Mouse (Mus musculus): ENCODE measurements around the gene Kank1. TPM values are rescaled to one million over a fixed set of nuclear protein-coding genes. Genes with fewer than 3 reads are reported as not detected.
A peak's percentile ranks its signal among the peaks of the same experiment; 100 is the strongest.

The Kank1 gene
- polyA plus RNA-seq (2015; fragmentation: Nextera tagmentation; extraction: Ambion mirVana), result 17.0 and 18.8 TPM in 2 replicates

GRCm38 (mm10) chr19:25236596-25237491 lies at the start of gene Kank1:
TSS of gene Kank1 (plus strand) at chr19:25236975.
- H3K4me1 ChIP-seq (replicated peaks), result 0 out of 2 replicates have a peak, but pooled peaks cover 6% of the 10 kb centered on the region
- H3K9ac ChIP-seq, result peak within 1 kb of the TSS; percentile 73
- no peaks in the 10 kb centered on the region for H3K36me3 ChIP-seq
- H3K27me3 ChIP-seq (replicated peaks), result peaks cover 11% of the 10 kb centered on the region
- ATAC-seq, result peak; percentile 95
- peak within 1 kb of the TSS; percentile 96 for H3K4me2 ChIP-seq (replicated peaks)
- under 1% methylated on average over 76 of the region's 76 CpGs for WGBS
- peak within 1 kb of the TSS; percentile 76 for H3K4me3 ChIP-seq (replicated peaks)
- H3K9me3 ChIP-seq, result no peaks in the 10 kb centered on the region
- peak within 1 kb of the TSS; percentile 86 for H3K27ac ChIP-seq

DNA sequence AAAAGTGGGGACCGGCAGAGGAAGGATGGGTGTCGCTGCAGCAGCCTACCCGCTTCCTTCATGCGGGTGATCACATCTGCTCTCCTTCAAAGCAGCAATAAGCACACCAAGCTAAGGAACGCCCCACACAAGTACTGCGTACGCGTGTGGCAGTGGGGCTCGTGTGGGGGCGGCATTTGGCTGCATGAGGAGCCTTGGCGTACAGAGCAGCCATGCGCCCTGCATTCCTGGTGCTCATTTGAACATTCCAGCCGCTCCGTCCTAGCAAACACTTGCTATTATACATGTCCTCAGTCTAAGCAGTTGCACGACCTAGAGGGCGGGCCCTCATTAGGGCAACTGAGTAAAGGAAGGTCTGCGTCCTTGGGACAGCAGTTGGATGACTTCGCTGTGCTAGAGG lies 49.1 kb upstream of the Kank1 start:
- 69% methylated on average over 18 of the region's 18 CpGs for WGBS
- no peak overlapping the region for H3K27ac ChIP-seq
- H3K4me3 ChIP-seq (replicated peaks), result no peak overlapping the region
- no peaks in the 10 kb centered on the region for H3K27me3 ChIP-seq (replicated peaks)
- no peaks in the 10 kb centered on the region for H3K36me3 ChIP-seq
- H3K4me1 ChIP-seq (replicated peaks), result no peaks in the 10 kb centered on the region
- no peak overlapping the region for H3K9ac ChIP-seq
- no peak; the same call in 1 of the 2 replicates for ATAC-seq
- H3K4me2 ChIP-seq (replicated peaks), result no peak overlapping the region
- no peaks in the 10 kb centered on the region for H3K9me3 ChIP-seq

GRCm38 (mm10) chr19:25193751-25194150 lies 43.0 kb upstream of the Kank1 start:
- Histone ChIP-seq H3K4me3 (replicated peaks) (no peak overlapping the region), H3K4me1 (replicated peaks) (no peaks in the 10 kb centered on the region), H3K9ac (no peak overlapping the region), H3K27me3 (replicated peaks) (no peaks in the 10 kb centered on the region), H3K9me3 (no peaks in the 10 kb centered on the region), H3K27ac (no peak overlapping the region), H3K4me2 (replicated peaks) (no peak overlapping the region), H3K36me3 (no peaks in the 10 kb centered on the region)
- ATAC-seq, result no peak
- 93% methylated on average over 9 of the region's 9 CpGs for WGBS

DNA sequence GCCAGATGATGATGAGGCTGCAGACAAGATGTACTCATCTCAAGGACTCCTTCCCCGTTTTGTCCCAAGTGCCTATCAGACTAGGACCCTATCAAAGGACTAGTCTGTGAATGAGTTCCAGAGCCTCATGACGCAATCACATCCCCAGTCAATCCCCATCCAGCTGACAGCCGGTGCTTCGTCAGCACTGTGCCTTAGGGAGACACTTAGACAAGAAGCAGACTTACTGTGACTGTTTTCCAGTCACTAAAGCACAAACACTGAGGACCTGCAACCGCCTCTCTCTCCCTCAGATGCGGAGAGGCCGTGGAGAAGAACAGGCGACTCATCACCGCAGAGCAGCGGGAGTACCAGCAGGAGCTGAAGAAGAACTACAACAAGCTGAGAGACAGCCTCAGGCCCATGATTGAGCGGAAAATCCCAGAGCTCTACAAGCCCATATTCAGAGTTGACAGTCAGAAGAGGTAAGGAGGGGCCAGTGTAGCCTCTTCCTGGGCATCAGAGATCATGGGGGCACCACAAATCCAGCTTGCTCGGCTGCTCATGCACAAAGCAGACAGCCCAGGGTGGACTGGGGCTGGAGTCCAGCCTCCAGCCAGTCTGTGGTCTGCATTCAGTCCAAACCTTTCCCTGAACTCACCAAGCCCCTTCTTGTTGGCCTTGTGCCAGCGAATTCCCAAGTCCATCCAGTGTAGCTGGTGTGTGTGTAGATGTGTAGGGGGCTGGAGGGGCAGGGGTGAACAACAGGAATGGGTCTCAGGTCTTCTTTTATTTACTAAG lies 36.5 kb upstream of the Kank1 start:
- Histone ChIP-seq H3K36me3 (no peaks in the 10 kb centered on the region), H3K4me1 (replicated peaks) (peaks cover 6% of the 10 kb centered on the region), H3K27me3 (replicated peaks) (no peaks in the 10 kb centered on the region), H3K9ac (no peak overlapping the region), H3K4me2 (replicated peaks) (no peak overlapping the region), H3K9me3 (no peaks in the 10 kb centered on the region), H3K4me3 (replicated peaks) (no peak overlapping the region), H3K27ac (0 out of 2 replicates have a peak overlapping the region, but pooled peaks have one; percentile 9)
- ATAC-seq, result no peak; the same call in 1 of the 2 replicates
- WGBS, result 59% methylated on average over 13 of the region's 13 CpGs

DNA sequence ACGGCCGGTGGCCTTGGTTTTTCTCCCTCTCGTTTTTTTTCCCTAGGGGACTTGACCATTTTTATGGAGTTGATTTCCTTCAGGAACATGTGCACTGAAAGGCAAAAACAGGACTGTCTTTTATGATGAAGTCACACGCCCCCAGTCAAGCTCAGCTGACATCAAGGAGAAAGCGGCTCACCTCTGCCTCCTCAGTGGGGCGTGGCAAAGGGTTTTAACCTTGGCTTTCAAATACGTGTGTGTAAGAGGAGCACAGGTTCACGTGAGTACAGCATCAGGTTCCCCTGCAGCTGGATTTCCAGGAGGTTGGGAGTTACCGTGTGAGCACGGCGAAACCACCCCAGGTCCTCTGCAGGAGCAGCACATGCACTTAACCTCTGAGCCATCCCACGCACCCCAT lies 33.7 kb upstream of the Kank1 start:
- H3K4me3 ChIP-seq (replicated peaks), result no peak overlapping the region
- H3K9ac ChIP-seq, result no peak overlapping the region
- H3K4me1 ChIP-seq (replicated peaks), result peaks cover 6% of the 10 kb centered on the region
- H3K9me3 ChIP-seq, result no peaks in the 10 kb centered on the region
- H3K27me3 ChIP-seq (replicated peaks), result no peaks in the 10 kb centered on the region
- H3K4me2 ChIP-seq (replicated peaks), result no peak overlapping the region
- ATAC-seq, result peak; percentile 61; the same call in 1 of the 2 replicates
- H3K27ac ChIP-seq, result no peak overlapping the region
- H3K36me3 ChIP-seq, result no peaks in the 10 kb centered on the region
- 66% methylated on average over 12 of the region's 12 CpGs for WGBS

- no peaks in the 10 kb centered on the region for H3K36me3 ChIP-seq
- no peak overlapping the region for H3K4me3 ChIP-seq (replicated peaks)
- no peaks in the 10 kb centered on the region for H3K4me1 ChIP-seq (replicated peaks)
- no peaks in the 10 kb centered on the region for H3K9me3 ChIP-seq
- no peak overlapping the region for H3K9ac ChIP-seq
- no peak overlapping the region for H3K4me2 ChIP-seq (replicated peaks)
- H3K27ac ChIP-seq, result no peak overlapping the region
- ATAC-seq, result no peak
- H3K27me3 ChIP-seq (replicated peaks), result no peaks in the 10 kb centered on the region
- 74% methylated on average over 12 of the region's 12 CpGs for WGBS
These were observed 29.8 kb upstream of the Kank1 start for GRCm38 (mm10) chr19:25206969-25207368.

GRCm38 (mm10) chr19:25207731-25208361 lies 28.9 kb upstream of the Kank1 start:
- no peak for ATAC-seq
- no peaks in the 10 kb centered on the region for H3K4me1 ChIP-seq (replicated peaks)
- no peak overlapping the region for H3K4me3 ChIP-seq (replicated peaks)
- no peaks in the 10 kb centered on the region for H3K36me3 ChIP-seq
- H3K27ac ChIP-seq, result no peak overlapping the region
- no peaks in the 10 kb centered on the region for H3K27me3 ChIP-seq (replicated peaks)
- no peaks in the 10 kb centered on the region for H3K9me3 ChIP-seq
- 26% methylated on average over 23 of the region's 23 CpGs for WGBS
- peak overlapping the region; percentile 24; the same call in 1 of the 2 replicates for H3K4me2 ChIP-seq (replicated peaks)
- no peak overlapping the region; the same call in 1 of the 2 replicates for H3K9ac ChIP-seq

DNA sequence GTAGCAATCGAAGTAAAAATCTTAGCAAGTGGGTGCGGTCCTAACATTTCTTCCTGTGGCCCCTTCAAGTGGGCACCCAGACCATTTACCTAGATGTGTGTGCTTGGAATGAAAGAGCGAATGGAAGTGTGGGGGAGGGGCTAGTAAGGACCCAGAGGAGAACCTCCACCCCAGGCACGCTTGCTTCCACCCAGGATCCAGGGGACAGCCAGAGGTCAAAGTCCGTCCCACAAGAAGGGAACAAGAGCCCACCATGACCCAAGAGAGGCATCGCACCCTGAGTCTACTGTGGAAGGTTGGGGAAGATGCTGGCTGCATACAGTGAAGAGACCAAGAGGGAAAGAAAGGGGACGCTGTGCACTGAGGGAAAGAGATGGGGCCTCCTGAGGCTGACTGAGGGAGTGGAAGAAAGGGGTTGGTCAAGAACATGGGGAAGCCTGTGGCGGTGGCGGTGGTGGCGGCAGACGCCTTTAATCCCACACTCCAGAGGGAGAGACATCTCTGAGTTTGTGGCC lies 28.1 kb upstream of the Kank1 start:
- H3K9ac ChIP-seq, result no peak overlapping the region
- H3K27ac ChIP-seq, result no peak overlapping the region
- 79% methylated on average over 11 of the region's 11 CpGs for WGBS
- no peak overlapping the region for H3K4me2 ChIP-seq (replicated peaks)
- no peaks in the 10 kb centered on the region for H3K27me3 ChIP-seq (replicated peaks)
- ATAC-seq, result no peak
- no peaks in the 10 kb centered on the region for H3K36me3 ChIP-seq
- no peaks in the 10 kb centered on the region for H3K4me1 ChIP-seq (replicated peaks)
- H3K4me3 ChIP-seq (replicated peaks), result no peak overlapping the region
- no peaks in the 10 kb centered on the region for H3K9me3 ChIP-seq

DNA sequence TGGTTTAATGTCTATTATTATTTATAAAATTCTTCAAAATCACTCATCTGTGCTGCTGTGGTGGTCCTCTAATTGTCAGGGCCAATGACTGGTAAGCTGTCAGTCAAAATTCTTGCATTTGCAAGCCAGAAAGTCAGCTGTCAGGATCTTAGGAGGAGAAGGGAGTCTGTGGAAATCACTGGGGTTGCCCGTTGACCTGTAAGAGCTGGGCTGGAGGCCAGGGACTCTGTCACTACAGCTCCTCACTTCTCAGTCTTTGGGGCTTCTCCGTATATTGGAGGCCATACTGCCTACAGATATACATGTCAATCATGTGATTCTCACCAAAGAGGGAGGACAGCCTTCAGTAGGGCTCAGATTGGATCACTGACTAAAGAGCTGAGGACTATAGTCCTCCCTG lies 16.2 kb upstream of the Kank1 start:
- Histone ChIP-seq H3K27me3 (replicated peaks) (no peaks in the 10 kb centered on the region), H3K27ac (no peak overlapping the region), H3K4me1 (replicated peaks) (no peaks in the 10 kb centered on the region), H3K9ac (no peak overlapping the region), H3K9me3 (no peaks in the 10 kb centered on the region), H3K4me2 (replicated peaks) (no peak overlapping the region), H3K4me3 (replicated peaks) (no peak overlapping the region), H3K36me3 (no peaks in the 10 kb centered on the region)
- ATAC-seq, result peak; percentile 75
- WGBS, result 60% methylated on average over 2 of the region's 2 CpGs

- no peaks in the 10 kb centered on the region for H3K27me3 ChIP-seq (replicated peaks)
- no peak for ATAC-seq
- H3K4me1 ChIP-seq (replicated peaks), result no peaks in the 10 kb centered on the region
- whole genome bisulfite sequencing, result 54% methylated on average over 9 of the region's 9 CpGs
- H3K4me3 ChIP-seq (replicated peaks), result no peak overlapping the region
- no peak overlapping the region for H3K4me2 ChIP-seq (replicated peaks)
- H3K9me3 ChIP-seq, result no peaks in the 10 kb centered on the region
- no peaks in the 10 kb centered on the region for H3K36me3 ChIP-seq
- H3K9ac ChIP-seq, result no peak overlapping the region
- no peak overlapping the region for H3K27ac ChIP-seq
These were observed 14.7 kb upstream of the Kank1 start for GRCm38 (mm10) chr19:25221964-25222640.

- ATAC-seq, result no peak
- no peaks in the 10 kb centered on the region for H3K27me3 ChIP-seq (replicated peaks)
- H3K4me2 ChIP-seq (replicated peaks), result no peak overlapping the region
- no peak overlapping the region for H3K9ac ChIP-seq
- H3K4me3 ChIP-seq (replicated peaks), result no peak overlapping the region
- H3K4me1 ChIP-seq (replicated peaks), result no peaks in the 10 kb centered on the region
- H3K9me3 ChIP-seq, result no peaks in the 10 kb centered on the region
- H3K27ac ChIP-seq, result no peak overlapping the region
- H3K36me3 ChIP-seq, result no peaks in the 10 kb centered on the region
- WGBS, result 76% methylated on average over 4 of the region's 4 CpGs
These were observed 6.5 kb upstream of the Kank1 start for GRCm38 (mm10) chr19:25230058-25230974.
